Mouse (Mus musculus) duodenum, adult 2 months (tissue): Measurements from ENCODE around the gene Msh4. TPM values are rescaled to one million over a fixed set of nuclear protein-coding genes. Genes with fewer than 3 reads are reported as not detected.

Experiments
- polyA plus RNA-seq: library from polyadenylated mRNA; depleted of rRNA; stranded (reverse); fragments of >200 nt; gene quantifications from 2 replicates; pipeline ENCODE4 v1.2.3, GENCODE M21; 2012; ENCODE audit warnings: low replicate concordance; rRNA removed

Msh4 gene
- polyA plus RNA-seq: 0.04 TPM in 1 of 2 replicates, not detected in the other

GRCm38 (mm10) chr3:153906136-153906871 is at the start of gene Msh4:
Gene Msh4 (minus strand): TSS chr3:153906138.

DNA sequence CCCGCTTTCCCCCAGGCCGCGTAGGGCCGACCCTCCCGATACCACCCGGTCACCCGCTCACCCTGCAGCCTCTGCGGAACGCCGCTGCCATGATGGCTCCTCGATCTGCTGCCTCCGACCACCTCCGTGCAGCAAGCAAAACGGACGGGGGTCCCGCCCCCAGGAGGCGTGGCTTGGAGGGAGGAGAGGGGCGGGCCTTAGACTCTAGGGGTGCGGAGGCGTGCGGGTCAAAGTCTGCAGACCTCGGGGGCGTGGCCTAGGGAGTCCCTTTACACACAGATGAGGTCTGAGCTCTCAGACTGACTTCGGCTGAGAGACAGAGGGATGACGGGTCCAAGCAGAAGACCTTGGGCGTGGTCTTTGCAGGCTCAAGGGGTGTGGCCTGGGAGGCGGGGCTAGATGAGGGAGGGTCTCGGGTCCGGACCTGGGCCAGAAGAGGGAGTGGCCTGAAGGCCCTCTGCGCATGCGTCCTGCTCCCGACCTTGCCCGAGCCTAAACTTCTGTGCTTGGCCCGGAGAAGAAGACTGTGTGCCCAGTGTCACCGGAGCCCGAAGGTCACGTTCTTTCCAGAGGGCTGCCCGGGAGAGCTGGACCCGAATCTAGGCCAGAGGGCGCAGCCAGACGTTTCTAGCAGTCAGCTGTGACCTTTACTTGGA is 38.5 kb upstream of the Msh4 start, which contains the start of gene Acadm:
Gene Acadm (minus strand): TSS at position 298 of the 656 bp plus-strand sequence.

GRCm38 (mm10) chr3:153912546-153913509 is 6.9 kb upstream of the Msh4 start, which contains the start of gene Rabggtb:
Gene Rabggtb (minus strand): TSS chr3:153913009.

DNA sequence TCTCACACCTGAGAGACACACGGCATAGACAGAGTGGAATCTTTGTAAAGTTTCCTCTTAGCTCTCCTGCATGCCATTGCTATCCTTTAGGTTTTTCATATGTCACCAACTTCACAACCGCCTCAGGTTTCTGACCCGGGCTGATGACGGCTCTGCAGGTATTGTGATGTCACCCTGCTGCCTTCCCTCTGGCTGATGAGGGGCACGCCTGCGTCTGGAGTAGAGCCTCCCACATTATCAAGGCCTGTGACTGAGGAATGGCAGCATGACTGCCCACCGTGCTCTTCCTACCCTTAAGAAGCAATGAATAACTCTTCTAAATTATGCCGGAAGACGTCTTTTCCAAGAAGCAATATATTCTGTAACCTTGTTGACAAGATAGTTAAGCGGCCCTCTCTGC is 61.9 kb downstream of the Msh4 start, which contains the start of gene Asb17:
Gene Asb17 (plus strand): TSS at position 180 of the 400 bp plus-strand sequence.

Other genes with a start within 250 kb of the Msh4 start
- gene St6galnac3, start 181.0 kb downstream of the Msh4 start, polyA plus RNA-seq: 0.13 and 0.26 TPM in 2 replicates
- gene Asb17, start 61.9 kb downstream of the Msh4 start, polyA plus RNA-seq: not detected in 2 replicates
- gene Rabggtb, start 6.9 kb upstream of the Msh4 start, polyA plus RNA-seq: 9.5 and 13.7 TPM in 2 replicates
- 17.7 and 19.1 TPM in 2 replicates for gene Acadm, start 38.5 kb upstream of the Msh4 start, polyA plus RNA-seq
- 0.12 and 0.20 TPM in 2 replicates for gene Slc44a5, start 67.3 kb upstream of the Msh4 start, polyA plus RNA-seq